Mouse (Mus musculus): ENCODE data around the gene Kmo. TPM values are rescaled to one million over a fixed set of nuclear protein-coding genes. Genes with fewer than 3 reads are reported as not detected.

Gene Kmo
- total RNA-seq, 2 experiments from 2014 or later, result 0.45 to 0.47 TPM

- DNase-seq (ENCODE audit: low spot score), result no peak
- intact Hi-C loops (cut with DNase I), result loop anchor here (2.0 to 10.0 kb wide), 3 partner anchors 67 to 233 kb away; partner anchors contain the start of genes Exo1, Fh1 and Gm38100
These were observed 71.6 kb downstream of the Kmo start for GRCm38 (mm10) chr1:175691686-175692245.

GRCm38 (mm10) chr1:175692246-175692996, 72.2 kb downstream of the Kmo start, which contains the start of the genes Opn3 and Chml:
Opn3 (minus strand) TSS chr1:175692776.
Chml (minus strand) TSS chr1:175692901.
- intact Hi-C loops (cut with DNase I), result loop anchor here (2.0 to 10.0 kb wide), 3 partner anchors 68 to 232 kb away; partner anchors contain the start of genes Exo1, Fh1 and Gm38100
- DNase-seq (ENCODE audit: low spot score), result peak; percentile 98

- no peak for DNase-seq (ENCODE audit: low spot score)
- intact Hi-C loops (cut with DNase I), result loop anchor here (2.0 to 10.0 kb wide), 3 partner anchors 68 to 232 kb away; partner anchors contain the start of genes Exo1, Fh1 and Gm38100
These were observed 72.8 kb downstream of the Kmo start for GRCm38 (mm10) chr1:175692997-175693361.

GRCm38 (mm10) chr1:175693429-175693960, 73.3 kb downstream of the Kmo start:
- intact Hi-C loops (cut with DNase I), result loop anchor here (2.0 to 10.0 kb wide), 3 partner anchors 69 to 231 kb away; partner anchors contain the start of genes Exo1, Fh1 and Gm38100
- no peak for DNase-seq (ENCODE audit: low spot score)

- intact Hi-C loops (cut with DNase I), result loop anchor here (10.0 kb wide), 1 partner anchor 227 kb away; the partner anchor contains the start of gene Gm38100
- DNase-seq (ENCODE audit: low spot score), result no peak
These were observed 78.1 kb downstream of the Kmo start, which contains the start of gene Wdr64 for GRCm38 (mm10) chr1:175698293-175698692. Wdr64 (plus strand) TSS chr1:175698593.

- intact Hi-C loops (cut with DNase I), result loop anchor here (10.0 kb wide), 1 partner anchor 225 kb away; the partner anchor contains the start of gene Gm38100
- DNase-seq (ENCODE audit: low spot score), result no peak
These were observed 79.2 kb downstream of the Kmo start for GRCm38 (mm10) chr1:175699375-175699774.

- intact Hi-C loops (cut with DNase I), result loop anchor here (10.0 kb wide), 1 partner anchor 225 kb away; the partner anchor contains the start of gene Gm38100
- no peak for DNase-seq (ENCODE audit: low spot score)
These were observed 79.6 kb downstream of the Kmo start for GRCm38 (mm10) chr1:175699796-175700195.

GRCm38 (mm10) chr1:175701145-175701544, 81.0 kb downstream of the Kmo start:
- intact Hi-C loops (cut with DNase I), result no loop called here
- DNase-seq (ENCODE audit: low spot score), result no peak

- no peak for DNase-seq (ENCODE audit: low spot score)
- intact Hi-C loops (cut with DNase I), result no loop called here
These were observed 87.4 kb downstream of the Kmo start for GRCm38 (mm10) chr1:175707599-175707998.

- intact Hi-C loops (cut with DNase I), result no loop called here
- no peak for DNase-seq (ENCODE audit: low spot score)
These were observed 87.8 kb downstream of the Kmo start for GRCm38 (mm10) chr1:175708013-175708412.

Other genes starting within 250 kb of the Kmo start
- gene Rgs7, start 127.9 kb upstream of the Kmo start, total RNA-seq (2021), result 1 to 10 TPM; 2.1 to 2.6 TPM
- 100 to 1,000 TPM; 615 to 625 TPM for gene Fh1, start 5.3 kb downstream of the Kmo start, total RNA-seq (2021)
- 1 to 10 TPM; 8.5 to 8.9 TPM for gene Opn3, start 72.4 kb downstream of the Kmo start, total RNA-seq (2021)
- 10 to 100 TPM; 10.9 to 13.6 TPM for gene Chml, start 72.5 kb downstream of the Kmo start, total RNA-seq (2021)
- gene Wdr64, start 78.2 kb downstream of the Kmo start, total RNA-seq (2021), result not detected

Measured in heart, postnatal 25 days (tissue).